Mouse (Mus musculus) hematopoietic stem cell, adult 5-6 weeks (primary cell): ENCODE measurements around the gene Ints14. TPM values are rescaled to one million over a fixed set of nuclear protein-coding genes. Genes with fewer than 3 reads are reported as not detected.

Experiments used
- ATAC-seq, 2 experiments: fragments of 125-278 bp in 1 of 2; replicated peaks in 1 of 2; 2 replicates each; pipeline ENCODE4 v1.8.0; 2016 to 2017; ENCODE audit warnings: inconsistent platforms in 2 of 2, mild to moderate bottlenecking in 2 of 2, moderate number of reproducible peaks in 2 of 2, low read depth in 1 of 2, moderate TSS enrichment in 1 of 2; ENCODE audit not compliant: low FRiP score in 2 of 2, poor library complexity in 2 of 2, severe bottlenecking in 2 of 2, insufficient read depth in 1 of 2, low TSS enrichment in 1 of 2
- total RNA-seq: library from RNA; stranded (forward); fragments of 172-1452, 232-1000 nt; gene quantifications from 2 replicates; pipeline ENCODE4 v1.2.3, GENCODE M21; 2017

The Ints14 gene
- 28.8 and 39.5 TPM in 2 replicates for total RNA-seq

DNA sequence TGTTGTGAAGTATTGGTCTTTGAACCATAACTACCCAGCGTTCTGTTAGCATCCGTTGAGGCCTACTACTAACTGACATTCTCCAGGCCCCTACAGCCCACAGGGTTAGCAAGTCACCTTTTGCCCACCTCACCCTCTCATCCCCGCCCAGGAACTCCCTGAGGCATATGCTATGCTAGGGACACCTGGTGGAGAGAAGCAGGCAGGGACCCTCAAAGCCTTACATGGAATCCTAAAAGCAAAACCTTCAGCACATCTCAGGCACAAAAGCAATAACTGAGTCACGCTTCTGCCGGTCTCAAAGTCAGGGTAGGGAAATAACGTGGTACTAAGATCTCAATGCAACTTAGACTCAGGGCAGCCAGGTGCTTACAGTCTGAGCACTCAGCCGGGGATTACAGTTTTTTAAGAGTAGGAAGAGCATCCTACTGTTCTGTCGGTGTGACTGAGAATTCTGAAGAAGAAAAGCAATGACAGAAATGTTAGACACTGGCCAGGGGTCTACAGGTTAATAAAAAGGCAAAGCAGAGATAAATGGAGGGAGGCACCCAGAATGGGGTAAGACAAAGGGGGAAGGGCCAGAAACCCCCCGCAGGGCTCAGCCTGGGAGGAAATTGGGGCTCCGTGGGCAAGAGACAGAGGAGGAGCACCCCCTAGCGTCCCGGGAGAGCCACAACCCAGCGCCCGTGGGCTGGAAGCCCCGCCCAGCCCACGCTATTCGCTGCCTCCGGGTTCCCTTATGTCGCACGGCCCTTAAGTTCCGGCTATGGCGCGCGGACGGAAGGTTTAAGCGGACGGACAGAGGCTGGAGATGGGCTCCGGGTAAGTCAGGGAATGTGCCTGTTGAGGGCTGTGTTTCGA lies at the start of gene Ints14:
Ints14 (plus strand) TSS at position 789 of the 861 bp plus-strand sequence.
- ATAC-seq, result peak; percentile 98 to 99

DNA sequence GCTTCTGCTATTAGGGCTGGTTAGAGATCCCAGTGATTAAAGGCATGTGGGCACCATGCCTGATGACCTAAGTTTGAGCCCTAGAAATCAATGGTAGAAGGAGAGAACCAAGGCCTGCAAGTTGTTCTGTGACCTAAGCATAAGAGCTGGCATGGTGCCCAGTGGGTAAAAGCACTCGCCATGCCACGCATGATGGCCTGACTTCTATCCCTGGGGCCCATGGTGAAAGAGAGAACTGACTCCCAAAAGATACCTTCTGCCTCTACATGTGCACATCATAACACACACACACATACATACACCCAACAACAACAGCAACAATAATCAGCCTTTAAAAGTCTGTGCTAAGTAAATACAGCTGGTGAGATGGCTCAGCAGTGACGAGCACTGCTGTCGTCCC lies 47.3 kb upstream of the Ints14 start:
- no peak for ATAC-seq

DNA sequence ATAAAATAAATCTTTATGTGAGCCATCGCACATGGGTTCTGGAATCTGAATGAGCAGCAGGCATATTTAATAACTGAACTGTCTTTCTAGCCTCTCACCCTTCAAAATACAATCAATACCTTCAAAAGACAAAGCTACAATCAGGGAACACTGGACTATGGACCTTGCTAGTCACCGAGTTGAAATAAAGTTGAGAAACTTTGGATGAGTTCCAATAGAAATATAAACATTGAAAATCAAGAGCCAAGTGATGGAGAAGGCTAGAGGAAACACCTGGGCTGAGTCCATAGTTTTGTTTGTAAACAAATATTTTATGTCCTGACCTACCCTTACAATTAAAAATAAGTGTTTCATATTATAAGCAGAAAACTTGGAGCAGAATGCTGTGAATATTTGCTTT lies 46.7 kb upstream of the Ints14 start:
- no peak for ATAC-seq

- ATAC-seq, result peak; percentile 10 to 22; a peak in 2 of 4 replicates
Observed at GRCm38 (mm10) chr9:64914629-64915028, 46.1 kb upstream of the Ints14 start.

DNA sequence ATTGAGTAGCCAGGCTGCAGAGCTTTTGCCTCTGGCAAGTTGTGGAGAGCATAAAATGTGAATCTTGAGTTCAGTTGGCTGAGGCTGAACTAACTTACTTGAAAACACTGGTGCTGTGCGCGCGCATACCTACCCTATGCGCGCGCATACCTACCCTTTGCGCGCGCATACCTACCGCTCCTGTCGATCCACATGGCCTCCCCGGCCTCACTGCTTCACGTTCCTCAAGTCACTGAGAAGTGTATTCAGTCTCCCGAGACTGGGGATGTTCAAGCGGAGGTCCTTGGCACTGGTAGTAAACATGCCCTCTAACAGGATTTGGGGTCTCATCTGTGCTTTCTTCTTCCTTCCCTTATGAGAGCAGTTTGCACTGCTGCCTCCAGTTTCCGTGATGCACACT lies 42.1 kb upstream of the Ints14 start:
- no peak; a peak in 1 of 4 replicates for ATAC-seq

DNA sequence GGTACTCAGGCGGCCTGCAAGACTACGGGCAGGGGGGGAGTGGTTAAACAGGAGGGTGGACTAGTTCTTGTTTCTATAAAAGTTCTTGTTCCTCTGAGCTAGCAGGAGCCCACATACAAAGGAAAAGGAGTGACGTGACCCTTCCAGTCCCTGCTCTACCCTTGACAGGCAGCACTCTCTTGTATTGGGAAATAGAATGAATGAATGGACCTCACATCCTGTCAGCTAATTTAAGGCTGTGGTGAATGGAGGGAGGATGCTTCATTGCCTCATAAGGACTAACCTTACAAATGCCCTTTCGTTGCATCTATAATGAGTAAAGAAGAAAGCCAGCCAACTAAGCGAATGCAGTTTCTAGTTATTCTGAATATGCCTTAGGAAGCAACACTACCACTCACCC lies 34.9 kb upstream of the Ints14 start:
- ATAC-seq, result peak; percentile 40 to 71; a peak in 3 of 4 replicates

DNA sequence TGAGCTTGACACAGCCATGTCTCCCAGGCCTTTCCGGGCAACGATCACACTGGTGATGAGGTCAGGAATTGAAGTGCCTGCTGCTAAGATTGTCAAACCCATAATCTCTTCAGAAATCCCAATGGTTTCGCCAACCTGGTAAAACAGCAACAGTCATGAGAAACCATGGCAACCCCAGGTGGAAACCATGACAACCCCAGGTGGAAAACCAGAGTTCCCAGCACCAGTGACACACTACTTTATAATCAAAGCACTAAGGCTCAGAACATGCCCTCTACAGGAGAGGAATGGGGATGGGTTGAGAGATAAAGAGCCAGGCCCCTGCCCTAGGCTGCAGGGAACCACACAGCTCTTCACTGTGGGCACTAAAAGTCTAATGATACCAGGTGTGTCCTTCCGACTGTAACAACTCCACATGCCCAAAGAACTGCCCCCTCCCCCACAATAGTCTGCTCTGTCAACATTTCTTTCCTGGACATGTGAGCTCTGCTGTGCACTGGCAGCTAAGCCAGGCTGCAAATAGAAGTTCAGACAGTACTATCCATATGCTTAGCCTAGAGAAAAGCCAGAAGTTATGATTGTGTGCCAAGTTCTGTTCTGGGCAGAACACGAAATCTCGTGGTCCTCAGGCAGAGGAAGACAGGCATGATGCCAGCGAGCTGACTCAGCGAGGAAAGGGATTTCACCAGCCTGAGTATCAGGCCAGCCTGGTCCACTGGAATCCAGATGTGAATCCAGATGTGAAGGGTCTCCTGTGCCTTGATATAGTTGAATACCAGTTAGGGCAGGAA lies 34.3 kb upstream of the Ints14 start:
- peak; percentile 12 to 43; a peak in 2 of 4 replicates for ATAC-seq

- no peak for ATAC-seq
Observed at GRCm38 (mm10) chr9:64930256-64930655, 30.4 kb upstream of the Ints14 start.

- no peak for ATAC-seq
Observed at GRCm38 (mm10) chr9:64931751-64932610, 28.7 kb upstream of the Ints14 start.

GRCm38 (mm10) chr9:64934015-64934754 lies 26.5 kb upstream of the Ints14 start:
- no peak for ATAC-seq

DNA sequence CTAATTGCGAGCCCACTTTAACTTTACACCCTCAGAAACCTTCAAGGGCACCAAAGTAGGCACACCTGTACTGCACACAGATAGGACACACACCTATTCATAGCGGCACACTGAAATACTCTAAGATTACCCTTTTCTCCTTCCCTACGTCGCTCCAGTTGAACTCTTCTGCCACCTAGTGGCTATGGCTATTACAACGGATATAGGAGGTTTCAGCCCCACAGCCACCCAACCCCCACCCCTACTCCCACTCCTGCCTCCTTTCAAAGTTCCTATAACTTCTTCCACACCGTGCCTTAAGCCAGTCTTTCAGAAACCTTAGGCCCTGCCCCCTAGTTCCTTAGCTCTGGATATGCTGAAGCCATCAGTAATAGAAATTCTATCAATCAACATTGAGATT lies 24.2 kb upstream of the Ints14 start:
- ATAC-seq, result peak; percentile 55 to 69; a peak in 3 of 4 replicates

DNA sequence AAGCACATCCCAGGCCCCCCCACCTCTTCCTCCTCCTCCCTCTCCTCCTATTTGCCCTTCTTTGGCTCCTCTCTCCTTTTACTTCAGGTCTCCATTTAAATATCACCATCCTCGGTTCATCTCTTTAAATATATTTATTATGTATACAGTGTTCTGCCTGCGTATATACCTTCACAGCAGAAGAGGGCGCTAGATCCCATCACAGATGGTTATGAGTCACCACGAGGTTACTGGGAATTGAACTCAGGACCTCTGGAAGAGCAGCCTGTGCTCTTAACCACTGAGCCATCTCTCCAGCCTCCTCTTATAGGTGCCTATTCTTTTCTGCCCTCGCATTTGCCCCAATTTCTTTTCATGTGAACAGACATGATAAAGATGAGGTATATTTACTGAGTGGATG lies 23.2 kb upstream of the Ints14 start:
- no peak for ATAC-seq

DNA sequence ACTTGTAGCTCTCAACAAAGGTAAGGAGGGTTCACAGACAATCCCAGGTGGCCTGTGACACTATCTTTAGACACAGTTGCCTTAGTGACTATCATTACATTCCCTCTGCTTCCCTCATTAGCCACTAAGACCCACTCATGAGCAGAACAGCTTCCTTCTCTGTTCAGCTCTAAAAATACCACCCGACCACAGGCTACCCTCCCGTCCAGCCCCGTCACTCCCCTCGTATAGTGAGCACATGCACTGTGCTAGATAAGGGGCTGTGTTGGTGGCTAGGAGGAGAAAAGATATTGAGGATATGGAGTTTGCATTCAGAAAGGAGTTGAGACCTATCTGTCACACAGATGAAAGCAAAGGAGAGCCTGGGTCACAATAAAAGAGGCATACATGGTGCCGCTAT lies 22.2 kb upstream of the Ints14 start:
- ATAC-seq, result peak; percentile 69 to 72

DNA sequence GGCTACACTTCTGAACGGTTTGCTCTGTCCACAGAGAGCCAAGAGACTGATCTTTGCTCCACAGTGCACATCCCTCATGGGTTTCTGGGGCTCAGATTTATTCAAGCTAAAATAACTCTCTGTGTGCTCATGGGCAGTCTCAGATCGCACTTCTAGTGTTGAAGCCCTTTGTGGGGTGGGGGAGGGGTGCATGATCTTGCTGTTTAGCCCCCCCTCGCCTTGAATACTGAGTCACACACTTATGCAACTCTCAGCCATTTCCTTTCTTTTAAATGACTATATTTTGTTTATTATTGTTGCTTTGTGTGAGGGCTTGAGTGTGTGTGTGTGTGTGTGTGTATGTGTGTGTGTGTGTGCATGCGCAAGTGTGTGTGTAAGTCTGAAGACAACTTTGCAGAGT lies 21.4 kb upstream of the Ints14 start:
- ATAC-seq, result no peak

- no peak for ATAC-seq
Observed at GRCm38 (mm10) chr9:64939790-64940189, 20.9 kb upstream of the Ints14 start.

DNA sequence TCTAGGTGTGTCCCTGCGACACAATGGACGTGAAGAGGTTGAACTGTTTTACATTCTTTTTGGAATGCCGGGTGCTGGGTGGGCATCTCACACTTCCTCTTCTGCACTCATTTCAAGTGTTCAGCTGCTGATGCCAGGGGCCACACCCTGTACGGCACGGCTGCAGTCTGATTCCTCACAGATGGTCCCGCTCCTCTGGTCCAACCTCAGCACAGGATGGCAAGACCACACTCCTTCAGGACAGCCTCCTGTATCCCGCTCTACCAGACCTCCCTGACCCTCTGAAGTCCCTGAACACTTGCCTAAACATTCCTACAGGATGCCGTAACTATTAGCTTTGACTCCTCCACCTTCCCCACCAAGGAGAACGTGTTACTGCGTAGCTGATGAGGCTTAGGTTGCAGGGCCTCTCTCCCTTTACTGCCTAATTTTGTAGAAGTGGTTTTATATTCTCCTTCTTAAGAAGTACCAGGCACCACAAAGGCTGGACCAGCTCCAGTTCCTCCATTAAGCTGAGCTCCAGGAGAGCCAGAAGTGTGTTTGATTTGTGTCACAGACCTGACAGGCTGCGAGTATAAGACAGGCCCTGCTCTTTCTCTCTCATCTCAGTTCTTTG lies 19.9 kb upstream of the Ints14 start:
- no peak for ATAC-seq
